Mouse (Mus musculus) liver, postnatal 0 days (tissue): Measurements from ENCODE around the gene Cnpy1.

Source experiments
- CTCF ChIP-seq: sonication (generic); IDR thresholded peaks from 2 replicates; pipeline ENCODE4 v1.5.1; 2016; ENCODE audit warnings: antibody characterized with exemption, low read depth
- EP300 ChIP-seq: IDR thresholded peaks from 2 replicates; pipeline ENCODE4 v1.6.1; 2016; ENCODE audit warnings: antibody characterized with exemption, low read depth, mild to moderate bottlenecking

DNA sequence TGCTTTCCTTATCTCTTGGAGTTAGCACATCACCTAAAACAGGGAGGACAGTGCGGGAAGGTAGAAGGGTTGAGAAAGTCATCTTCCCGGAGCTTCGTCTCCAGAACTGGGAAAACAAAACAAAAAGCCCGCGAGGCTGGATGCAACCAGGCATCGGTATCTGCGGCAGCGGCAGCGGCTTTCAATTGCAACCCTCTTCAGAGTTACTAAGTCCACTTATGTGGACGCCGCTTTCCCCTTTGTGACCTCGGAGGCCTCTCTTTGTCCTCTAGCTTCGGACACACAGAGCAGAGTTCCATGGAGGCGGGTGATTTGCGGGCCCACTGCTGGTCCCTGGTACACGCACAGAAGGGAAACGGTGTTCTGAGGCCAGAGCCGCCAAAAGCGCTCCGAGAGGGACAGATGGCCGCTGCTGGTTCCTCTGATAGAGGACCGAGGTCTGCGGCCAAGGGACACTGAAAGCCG is 83.6 kb downstream of the Cnpy1 start:
- no peak for TF ChIP-seq CTCF
- TF ChIP-seq EP300: no peak
